Mouse (Mus musculus): ENCODE measurements around the gene Gnat3.

- TF ChIP-seq POLR2A (IDR thresholded peaks at IDR 0.05; ENCODE audit: borderline replicate concordance, insufficient read depth, low read length) (no peak), CTCF (IDR thresholded peaks at IDR 0.05; ENCODE audit: borderline replicate concordance, insufficient read depth, low read depth, low read length) (no peak)
Observed at GRCm38 (mm10) chr5:18048841-18049240, 86.5 kb downstream of the Gnat3 start.
